Mouse (Mus musculus) spleen, postnatal 14 days (tissue): ENCODE results near the gene Rxfp4.

Experiments
- DNase-seq, 2 experiments: peaks; one replicate each; pipeline ENCODE4 v3.0.0; 2021 to 2022; ENCODE audit warnings: low spot score in 2 of 2

The Rxfp4 gene

DNA sequence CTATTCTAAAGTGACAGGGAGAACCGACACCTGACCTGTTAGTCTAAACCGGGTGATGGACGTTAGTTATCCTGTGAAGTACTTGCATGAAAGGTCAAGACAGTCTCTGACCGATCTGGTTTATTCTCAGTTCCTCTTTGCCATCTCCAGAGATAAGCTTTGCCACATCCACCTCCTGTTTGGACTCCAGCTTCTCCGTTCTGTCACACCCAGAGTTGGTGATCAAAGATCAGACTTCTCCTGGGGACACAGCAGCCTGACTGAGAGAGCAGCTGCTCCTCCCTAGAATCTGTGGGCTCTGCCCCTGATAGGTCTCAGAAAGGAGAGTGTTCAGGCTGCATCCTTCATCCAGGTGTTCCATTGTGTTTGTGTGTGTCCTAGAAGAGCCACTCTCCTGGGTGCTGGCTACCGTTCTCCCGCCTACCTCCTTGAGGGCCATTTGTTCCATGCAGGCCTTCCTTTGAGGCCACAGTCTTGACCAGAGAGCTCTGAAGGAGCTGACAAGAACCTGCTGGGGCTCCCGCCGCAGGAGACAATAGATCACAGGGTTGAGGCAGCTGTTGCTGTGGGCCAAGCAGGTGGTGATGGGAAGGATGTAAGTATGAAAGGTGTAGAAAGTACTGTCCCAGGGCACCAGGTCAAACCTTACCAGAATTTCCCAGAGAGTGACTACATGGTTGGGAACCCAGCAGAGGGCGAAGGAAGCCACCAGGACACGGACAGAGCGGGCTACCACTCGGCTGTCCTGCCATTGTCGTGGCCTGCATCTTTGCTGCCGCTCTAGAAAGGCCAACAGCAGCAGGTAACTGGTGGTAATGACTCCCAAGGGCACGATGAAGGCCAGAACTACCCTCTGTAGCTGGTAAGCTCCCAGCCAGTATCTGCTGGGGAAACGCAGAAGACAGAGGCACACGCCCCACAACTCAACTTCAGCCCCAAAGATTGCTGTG, 998 bp downstream of the Rxfp4 start:
- no peak for DNase-seq

DNA sequence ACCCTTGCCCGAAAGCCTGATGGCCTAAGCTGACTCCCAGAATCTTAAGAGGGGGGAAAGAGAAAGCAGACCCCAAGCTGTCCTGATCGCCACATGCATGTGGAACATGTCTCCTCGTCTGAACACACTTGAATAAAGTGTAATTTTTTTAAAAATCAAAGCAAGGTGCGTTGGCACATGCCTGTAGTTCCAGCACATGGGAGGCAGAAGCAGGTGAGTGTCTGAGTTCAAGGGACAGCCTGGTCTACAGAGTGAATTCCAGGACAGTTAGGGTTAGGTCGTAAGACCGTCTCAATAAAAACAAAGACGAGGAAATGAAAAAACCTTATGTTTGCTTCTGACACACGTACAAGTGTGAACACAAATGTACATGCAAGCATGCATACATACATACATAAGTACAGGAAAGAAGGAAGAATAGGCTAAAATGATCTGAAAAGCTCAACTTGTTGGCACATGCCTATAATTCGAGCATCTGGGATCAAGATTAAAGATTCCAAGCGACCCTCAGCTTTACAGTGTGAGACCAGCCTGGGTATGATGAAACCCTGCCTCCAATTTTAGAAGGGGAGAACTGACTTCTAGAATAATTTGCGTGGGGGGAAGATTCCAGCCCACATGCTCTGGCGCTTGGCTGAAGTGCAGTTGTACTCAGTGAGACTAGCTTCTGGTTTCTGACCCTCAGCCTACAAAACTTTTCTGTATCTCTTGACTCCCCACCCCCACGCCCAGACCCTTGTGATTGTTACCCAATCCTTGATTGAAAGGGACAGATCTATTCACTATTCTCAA, 2.0 kb downstream of the Rxfp4 start:
- DNase-seq = no peak

DNA sequence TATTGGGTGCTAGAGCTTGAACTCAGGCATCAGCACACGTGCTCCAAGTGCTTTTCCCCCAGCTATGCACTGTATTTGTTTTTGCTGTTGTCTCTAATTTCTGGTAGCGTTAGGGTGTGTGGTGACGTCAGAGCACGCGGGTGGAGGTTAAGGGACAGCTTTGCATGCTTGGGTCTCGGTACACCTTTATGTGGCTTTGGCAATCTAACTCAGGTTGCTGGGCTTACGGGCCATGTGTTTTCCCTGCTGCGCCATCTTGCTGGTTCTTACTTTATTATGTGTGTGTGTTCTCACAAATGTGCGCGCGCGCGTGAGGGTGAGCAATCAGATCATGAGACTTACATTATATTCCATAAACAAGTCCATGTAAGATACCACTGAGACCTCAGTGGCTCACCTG, 3.0 kb downstream of the Rxfp4 start:
- no peak for DNase-seq

DNA sequence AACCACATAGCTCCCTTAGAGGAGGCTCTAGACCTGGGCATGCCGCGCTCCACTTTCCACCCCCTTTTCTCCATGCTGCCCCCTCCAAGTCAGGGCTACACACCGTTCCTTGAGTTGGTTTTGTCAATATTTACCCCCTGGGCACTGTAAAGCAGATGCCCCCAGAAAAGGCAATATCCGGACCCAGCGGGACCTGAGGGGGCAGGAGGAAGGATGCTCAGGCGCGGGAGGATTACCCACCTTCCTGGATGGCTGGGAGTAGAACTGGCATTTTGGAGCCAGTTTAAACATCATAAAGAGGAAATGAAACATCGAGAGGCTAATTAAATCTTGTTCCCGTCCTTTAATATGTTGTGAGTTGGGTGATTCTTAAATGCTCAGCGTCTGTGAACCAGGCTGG, 3.8 kb downstream of the Rxfp4 start:
- DNase-seq = no peak

DNA sequence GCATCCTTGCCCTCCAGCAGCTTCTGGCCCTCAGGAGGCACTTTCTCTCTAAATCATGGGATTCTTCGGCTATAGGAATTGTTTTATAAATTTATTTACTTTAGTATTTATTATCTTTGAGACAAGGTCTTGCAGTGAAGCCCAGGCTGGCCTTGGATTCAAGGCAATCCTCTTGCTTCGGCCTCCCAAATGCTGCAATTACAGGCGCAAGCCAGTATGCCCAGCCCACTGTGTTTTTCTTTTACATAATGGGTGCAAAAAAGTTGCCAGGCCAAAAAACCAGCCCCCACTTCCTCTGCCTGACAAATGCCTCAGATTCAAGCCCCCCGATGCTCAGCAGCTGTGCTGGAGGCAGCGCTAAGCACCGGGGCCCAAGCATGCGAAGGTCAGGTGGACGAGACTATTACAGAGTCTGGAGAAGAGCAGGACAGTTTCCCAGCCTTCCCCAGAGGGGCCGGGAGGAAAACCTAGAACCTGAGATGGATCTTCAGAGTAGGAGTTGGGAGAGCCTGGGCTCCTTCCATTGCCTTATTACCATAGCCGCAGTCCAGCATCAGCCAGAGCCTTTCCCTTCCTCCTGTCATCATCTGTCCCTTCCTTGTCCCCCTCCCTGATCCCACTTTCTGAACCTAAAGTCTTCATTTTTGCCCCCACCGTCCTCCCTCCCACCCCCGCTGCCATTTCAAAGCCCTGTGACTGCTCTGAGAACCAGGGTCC, 4.3 kb downstream of the Rxfp4 start:
- DNase-seq = no peak

DNA sequence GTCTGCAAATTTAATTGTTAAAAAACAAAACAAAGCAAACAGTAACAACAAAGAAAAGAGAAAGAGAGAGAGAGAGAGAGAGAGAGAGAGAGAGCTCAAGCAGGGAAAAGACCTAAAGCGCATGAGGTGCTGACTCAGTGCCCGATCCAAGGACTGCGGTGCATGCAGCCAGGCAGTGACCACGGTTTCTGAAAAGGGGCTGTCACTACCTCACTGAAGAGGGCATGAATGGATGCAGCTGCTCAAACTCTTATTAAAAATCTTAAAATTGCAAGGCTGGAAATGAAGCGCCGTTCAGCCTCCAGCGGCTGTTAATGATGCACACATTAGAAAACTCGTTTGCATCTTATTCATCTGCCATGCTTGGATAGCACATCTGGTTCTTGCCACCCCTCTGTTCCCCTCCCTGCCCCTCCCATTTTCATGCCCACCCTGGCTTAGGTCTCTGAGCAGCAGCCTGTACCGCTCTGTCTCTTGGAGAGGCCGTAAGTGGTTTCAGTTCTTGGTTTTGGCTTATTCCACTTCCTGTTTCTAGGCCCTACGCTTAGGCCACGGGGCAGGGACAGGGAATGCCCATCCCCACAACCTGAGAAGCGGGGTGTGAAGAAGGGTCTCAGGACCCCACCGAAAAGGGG, 5.0 kb downstream of the Rxfp4 start:
- DNase-seq = no peak

GRCm38 (mm10) chr3:88647076-88647475, 5.9 kb downstream of the Rxfp4 start:
- no peak for DNase-seq

GRCm38 (mm10) chr3:88646426-88646995, 6.4 kb downstream of the Rxfp4 start:
- DNase-seq = no peak

DNA sequence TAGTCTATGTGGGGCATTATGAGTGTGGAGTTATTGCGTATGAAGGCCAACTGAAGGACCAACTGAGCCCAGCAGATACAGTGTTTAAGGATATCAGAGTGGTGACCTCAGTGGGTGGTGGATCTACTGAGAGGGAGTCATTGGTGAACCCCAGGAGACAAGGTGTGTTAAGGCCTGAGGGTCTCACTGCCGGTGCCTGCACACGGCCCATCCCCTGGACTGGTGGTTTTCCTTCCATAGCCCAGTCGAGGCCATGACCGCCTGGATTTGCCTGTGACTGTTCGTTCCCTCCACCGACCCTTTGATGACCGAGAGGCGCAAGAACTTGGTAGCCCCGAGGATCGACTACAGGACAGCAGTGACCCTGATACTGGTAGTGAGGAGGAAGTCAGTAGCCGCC, 7.0 kb downstream of the Rxfp4 start:
- no peak for DNase-seq

DNA sequence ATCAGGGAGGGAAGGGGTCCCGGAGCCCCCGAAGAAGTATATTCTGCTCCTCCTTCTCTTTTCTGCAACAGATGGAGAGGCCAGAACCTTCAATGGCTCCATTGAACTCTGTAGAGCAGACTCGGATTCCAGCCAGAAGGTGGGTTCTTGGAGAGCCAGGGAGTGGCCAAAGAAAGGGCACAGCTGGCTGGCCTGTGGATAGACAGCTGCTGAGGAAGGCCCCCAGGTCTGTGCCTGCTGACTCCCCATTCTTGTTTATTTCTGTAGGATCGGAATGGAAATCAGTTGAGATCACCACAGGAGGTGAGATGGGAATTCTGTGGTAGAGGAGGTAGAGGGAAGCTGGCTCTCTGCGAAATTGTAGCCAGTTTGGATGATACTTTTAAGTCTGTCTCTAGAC, 9.9 kb downstream of the Rxfp4 start:
- DNase-seq = no peak

DNA sequence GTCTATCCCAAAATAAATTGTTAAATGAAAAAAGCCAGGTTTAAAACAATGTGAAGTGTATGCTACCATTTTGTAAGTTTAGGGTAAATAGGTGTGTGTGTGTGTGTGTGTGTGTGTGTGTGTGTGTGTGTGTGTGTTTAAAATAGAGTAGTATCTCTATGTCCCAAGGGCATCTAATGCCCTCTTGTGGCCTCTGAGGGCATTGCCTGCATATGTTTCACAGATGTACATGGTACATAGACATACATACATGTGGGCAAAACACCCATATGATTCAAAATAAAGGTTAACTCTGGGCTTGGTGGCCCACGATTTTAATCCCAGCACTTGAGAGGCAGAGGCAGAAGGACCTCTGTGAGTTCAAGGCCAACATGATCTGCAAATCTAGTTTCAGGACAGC, 12.3 kb downstream of the Rxfp4 start:
- peak; percentile 38 to 68 for DNase-seq

- DNase-seq = no peak
Measured at GRCm38 (mm10) chr3:88639239-88639638, 13.7 kb downstream of the Rxfp4 start.

- DNase-seq = no peak
Measured at GRCm38 (mm10) chr3:88637134-88637533, 15.8 kb downstream of the Rxfp4 start.

DNA sequence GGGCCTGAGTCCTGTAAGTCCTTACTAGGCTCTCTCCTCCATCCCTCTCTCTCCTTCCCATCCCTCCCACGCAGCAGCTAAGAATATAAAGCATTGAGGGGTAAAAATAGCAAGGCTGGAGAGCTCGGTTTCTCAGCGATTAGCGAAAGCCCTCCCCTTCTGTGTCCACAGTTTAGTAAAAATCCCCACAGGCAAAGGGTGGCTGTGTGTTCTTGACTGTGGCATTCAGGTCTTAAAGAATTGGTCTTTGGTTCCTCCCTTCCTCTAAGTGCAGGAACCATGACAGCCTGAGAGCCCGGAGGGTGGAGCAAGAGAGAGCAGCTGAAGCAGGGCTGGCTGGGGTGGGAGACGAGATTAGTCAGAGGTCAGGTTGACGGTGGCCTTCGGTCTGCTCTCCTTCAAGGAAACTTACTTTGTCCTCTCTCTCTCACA, 16.4 kb downstream of the Rxfp4 start:
- no peak for DNase-seq

- no peak for DNase-seq
Measured at GRCm38 (mm10) chr3:88635506-88636275, 17.3 kb downstream of the Rxfp4 start.

GRCm38 (mm10) chr3:88633056-88633455, 19.9 kb downstream of the Rxfp4 start:
- DNase-seq = no peak

DNA sequence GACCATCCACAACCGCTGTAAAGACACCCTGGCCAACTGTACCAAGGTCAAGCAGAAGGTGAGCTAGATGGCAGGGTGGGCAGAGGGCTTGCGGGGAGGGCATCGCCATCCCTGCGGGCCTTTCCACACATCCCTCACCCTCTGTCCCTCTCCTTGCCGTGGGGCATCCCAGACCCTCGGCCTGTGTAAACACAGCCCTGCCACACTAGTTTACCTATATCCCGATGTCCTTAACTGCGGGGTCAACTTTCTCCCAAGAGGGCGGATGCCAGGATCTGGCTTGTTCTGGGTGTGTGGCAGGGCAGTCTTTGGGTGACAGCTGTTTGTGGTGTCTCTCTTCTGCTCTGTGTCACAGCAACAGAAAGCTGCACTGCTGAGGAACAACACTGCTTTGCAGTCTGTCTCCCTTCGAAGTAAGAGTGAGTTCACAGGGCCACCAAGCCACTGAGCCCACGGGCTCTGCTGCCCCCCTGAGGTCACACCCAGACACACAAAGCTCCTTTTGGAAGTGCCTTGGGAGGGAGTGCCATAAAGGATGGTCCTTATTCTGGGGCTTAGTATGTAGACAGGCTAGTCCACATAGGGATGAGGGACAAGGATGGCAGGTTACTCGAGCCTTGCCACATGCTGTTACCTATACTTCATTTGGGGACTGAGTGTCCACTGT, 20.9 kb downstream of the Rxfp4 start:
- DNase-seq = no peak

DNA sequence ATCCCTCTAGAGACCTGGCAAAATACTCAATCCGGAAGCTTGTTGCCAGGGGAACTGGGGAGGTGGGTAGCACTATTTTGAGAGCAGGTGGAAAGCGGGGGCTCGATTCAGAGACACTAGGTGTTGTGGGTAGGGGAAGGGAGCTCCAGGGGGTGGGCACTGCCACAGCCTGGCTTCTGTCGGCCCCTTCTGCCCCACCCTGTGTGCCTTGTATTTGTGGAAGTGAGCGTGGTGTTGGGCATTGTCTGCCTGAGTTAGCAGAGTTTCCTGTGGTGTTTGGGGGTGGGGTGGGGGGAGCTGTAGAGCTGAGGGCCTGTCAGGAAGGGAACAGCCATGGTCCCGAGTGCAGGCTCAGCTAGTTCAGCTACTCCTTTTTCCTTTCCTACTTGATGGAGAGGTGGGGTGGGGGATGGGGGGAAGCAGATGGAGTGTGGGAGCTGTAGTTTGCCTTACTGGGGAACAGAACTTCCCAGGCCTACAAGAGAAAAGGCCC, 22.0 kb downstream of the Rxfp4 start:
- DNase-seq = no peak

GRCm38 (mm10) chr3:88630018-88630417, 22.9 kb downstream of the Rxfp4 start:
- no peak for DNase-seq

- DNase-seq = no peak
Measured at GRCm38 (mm10) chr3:88629244-88629643, 23.7 kb downstream of the Rxfp4 start.
